Comparison of ENCODE assay signal across 8 mouse cellular contexts in genomic region chr12:87413179-87413790, GRCm38 (mm10). TPM values are rescaled to one million over a fixed set of nuclear protein-coding genes. Genes with fewer than 3 reads are reported as not detected.
DNase-seq lines count a peak whose midpoint lies in the region; ATAC-seq lines count a peak whose summit lies in the region.

No protein-coding gene starts in this region.

- peaks cover 5% of the 10 kb centered on the region for H3K27me3 ChIP-seq in liver, embryonic 12.5 days (replicated peaks)

- no peaks in the 10 kb centered on the region for H3K9me3 ChIP-seq in liver, embryonic 12.5 days (replicated peaks)

- H3K27ac ChIP-seq in liver, embryonic 12.5 days, result no peak overlapping the region

- H3K4me3 ChIP-seq in liver, embryonic 12.5 days, result no peak overlapping the region

- peak; percentile 74 to 77 for DNase-seq in B cell, adult 2 months
- peak; percentile 85 for DNase-seq in adrenal gland, postnatal 10 days
- peak; percentile 75 for DNase-seq in embryo, embryonic 11 days
- DNase-seq in heart, adult 8-10 months (ENCODE audit: low spot score), result peak; percentile 73
- DNase-seq in kidney, postnatal 10 days, result peak; percentile 84
- peak; percentile 50 to 60 for DNase-seq in natural killer cell, adult 2 months (ENCODE audit: low spot score in 2 of 2)
- peak; percentile 60 to 85 for DNase-seq in spleen, postnatal 4 days (ENCODE audit: low spot score in 2 of 2)

- ATAC-seq in liver, embryonic 12.5 days, result peak; percentile 46; the same call in 1 of the 2 replicates

- H3K4me1 ChIP-seq in liver, embryonic 12.5 days, result peaks cover 22% of the 10 kb centered on the region

- H3K4me2 ChIP-seq in liver, embryonic 12.5 days, result no peak overlapping the region

- WGBS in liver, embryonic 12.5 days (ENCODE audit: insufficient replicate concordance), result 8% methylated on average over 4 of the region's 4 CpGs

- no peaks in the 10 kb centered on the region for H3K36me3 ChIP-seq in liver, embryonic 12.5 days

- H3K9ac ChIP-seq in liver, embryonic 12.5 days, result no peak overlapping the region

RNA-seq across cellular contexts. Expression of gene Sptlc2, which starts 25.1 kb away (rescaled TPM):
- 100 to 1,000 TPM; 135 to 149 TPM for total RNA-seq in adrenal gland, postnatal 10 days (2021)
- total RNA-seq in heart, adult 8-10 months (2022), result 10 to 100 TPM; 18.9 to 30.4 (median 20.9) TPM
- 34.2 and 39.7 TPM in 2 replicates for polyA plus RNA-seq in liver, embryonic 12.5 days (2016; fragmentation: Nextera tagmentation; extraction: Ambion mirVana)

RNA-seq across cellular contexts. Expression of gene Slirp, which starts 30.4 kb away (rescaled TPM):
- 100 to 1,000 TPM; 186 to 195 TPM for total RNA-seq in adrenal gland, postnatal 10 days (2021)
- total RNA-seq in heart, adult 8-10 months (2022), result 100 to 1,000 TPM; 162 to 197 (median 180) TPM
- polyA plus RNA-seq in liver, embryonic 12.5 days (2016; fragmentation: Nextera tagmentation; extraction: Ambion mirVana), result 211 and 219 TPM in 2 replicates

RNA-seq across cellular contexts. Expression of gene Alkbh1, which starts 30.5 kb away (rescaled TPM):
- 10 to 100 TPM; 23.9 to 24.3 TPM for total RNA-seq in adrenal gland, postnatal 10 days (2021)
- 10 to 100 TPM in 2 of 4 experiments, 1 to 10 TPM in 2; 7.9 to 11.0 (median 9.7) TPM for total RNA-seq in heart, adult 8-10 months (2022)
- polyA plus RNA-seq in liver, embryonic 12.5 days (2016; fragmentation: Nextera tagmentation; extraction: Ambion mirVana), result 34.5 and 39.2 TPM in 2 replicates

RNA-seq across cellular contexts. Expression of gene Snw1, which starts 58.8 kb away (rescaled TPM):
- 10 to 100 TPM; 58.2 to 61.2 TPM for total RNA-seq in adrenal gland, postnatal 10 days (2021)
- 10 to 100 TPM; 40.2 to 51.7 (median 44.9) TPM for total RNA-seq in heart, adult 8-10 months (2022)
- polyA plus RNA-seq in liver, embryonic 12.5 days (2016; fragmentation: Nextera tagmentation; extraction: Ambion mirVana), result 82.5 and 85.6 TPM in 2 replicates

Comparison
In these comparisons a context has a peak if more than half of its experiments do, and no peak if none do; other contexts are left out.
1. RNA of gene Sptlc2, which starts 25.1 kb away (total RNA-seq): 135 to 149 TPM in adrenal gland, postnatal 10 days; 18.9 to 30.4 TPM in heart, adult 8-10 months; every median in the first group is over 4 times any median in the second.
2. Peak in every context shown above with its lines, with median percentiles within 50 percentile points of each other: DNase-seq.